Mouse (Mus musculus) ES-Bruce4 (cell line): ENCODE results near the gene Tgm1.

Experiments
- CTCF ChIP-seq: IDR thresholded peaks from one replicate; pipeline ENCODE4 v1.8.1; 2011; ENCODE audit warnings: low read depth, low read length
- POLR2A ChIP-seq: IDR thresholded peaks from one replicate; pipeline ENCODE4 v1.8.1; 2011; ENCODE audit warnings: low read length; ENCODE audit not compliant: insufficient read depth

GRCm38 (mm10) chr14:55716884-55717283, 3.2 kb upstream of the Tgm1 start:
- no peak for TF ChIP-seq CTCF
- TF ChIP-seq POLR2A = no peak
